Mouse (Mus musculus) lung, embryonic 15.5 days (tissue): ENCODE results near the gene Socs5. TPM values are rescaled to one million over a fixed set of nuclear protein-coding genes. Genes with fewer than 3 reads are reported as not detected.

Experiments used
- ATAC-seq: fragments of 200-750 bp; cut with Nextera tagmentation; 2 replicates; pipeline ENCODE4 v1.8.0; 2017; ENCODE audit warnings: moderate number of reproducible peaks, borderline replicate concordance; ENCODE audit not compliant: low FRiP score, low TSS enrichment; ENCODE audit errors: extremely low read depth
- H3K27ac ChIP-seq: fragments of 300-500 bp; sonication (generic); 2 replicates; pipeline ENCODE4 v1.5.1; 2015; ENCODE audit warnings: moderate library complexity, mild to moderate bottlenecking, inconsistent platforms
- H3K27me3 ChIP-seq: fragments of 300-500 bp; sonication (generic); 2 replicates; pipeline ENCODE4 v1.6.1; 2015; ENCODE audit warnings: inconsistent platforms
- H3K36me3 ChIP-seq: fragments of 300-500 bp; sonication (generic); 2 replicates; pipeline ENCODE4 v1.6.1; 2015; ENCODE audit warnings: inconsistent platforms
- H3K4me1 ChIP-seq: fragments of 300-500 bp; sonication (generic); 2 replicates; pipeline ENCODE4 v1.6.1; 2015; ENCODE audit warnings: inconsistent platforms
- H3K4me2 ChIP-seq: fragments of 300-500 bp; sonication (generic); 2 replicates; pipeline ENCODE4 v1.6.1; 2015; ENCODE audit warnings: inconsistent platforms, mild to moderate bottlenecking, moderate library complexity
- H3K4me3 ChIP-seq: fragments of 300-500 bp; sonication (generic); 2 replicates; pipeline ENCODE4 v1.5.1; 2015; ENCODE audit warnings: mild to moderate bottlenecking, inconsistent platforms
- H3K9ac ChIP-seq: fragments of 300-500 bp; sonication (generic); 2 replicates; pipeline ENCODE4 v1.6.1; 2015; ENCODE audit warnings: inconsistent platforms
- H3K9me3 ChIP-seq: fragments of 300-500 bp; sonication (generic); 2 replicates; pipeline ENCODE4 v1.6.1; 2016; ENCODE audit warnings: inconsistent platforms
- WGBS: fragments of 180-500 bp; shearing (Covaris S2); methylation state at CpG from one replicate; pipeline ENCODE4 v1.1.7; 2015; 5-methylcytosine and 5-hydroxymethylcytosine counted together
- polyA plus RNA-seq: library from polyadenylated mRNA; unstranded; fragments of >200 nt; fragmentation: Nextera tagmentation; extraction: Ambion mirVana; gene quantifications from 2 replicates; pipeline ENCODE4 v1.2.1, GENCODE M21; 2015

Socs5 gene
- polyA plus RNA-seq, 1 experiment from 2014 or later = 14.2 TPM

DNA sequence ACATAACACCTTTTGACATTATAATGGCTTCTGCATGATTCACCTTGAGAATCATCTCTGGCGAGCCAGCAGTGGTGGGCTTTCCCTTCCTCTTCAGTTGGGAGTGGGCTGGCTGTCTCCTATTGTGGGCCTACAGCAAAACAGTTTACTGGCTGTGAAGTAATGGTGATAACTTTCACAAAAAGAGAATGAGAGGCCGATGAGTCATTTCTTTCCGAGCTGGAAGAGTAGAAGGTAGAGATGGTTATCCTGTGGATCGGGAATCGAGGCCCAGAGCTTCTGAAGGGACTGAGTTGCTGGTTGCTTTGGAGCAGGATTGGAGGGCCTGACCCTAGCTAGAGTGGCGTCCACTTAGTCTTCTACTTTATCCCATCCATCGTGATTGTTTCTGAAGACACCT lies 2.0 kb downstream of the Socs5 start:
- no peak for ATAC-seq
- WGBS = 83% methylated on average over 7 of the region's 7 CpGs
- no peak overlapping the region for H3K4me3 ChIP-seq

DNA sequence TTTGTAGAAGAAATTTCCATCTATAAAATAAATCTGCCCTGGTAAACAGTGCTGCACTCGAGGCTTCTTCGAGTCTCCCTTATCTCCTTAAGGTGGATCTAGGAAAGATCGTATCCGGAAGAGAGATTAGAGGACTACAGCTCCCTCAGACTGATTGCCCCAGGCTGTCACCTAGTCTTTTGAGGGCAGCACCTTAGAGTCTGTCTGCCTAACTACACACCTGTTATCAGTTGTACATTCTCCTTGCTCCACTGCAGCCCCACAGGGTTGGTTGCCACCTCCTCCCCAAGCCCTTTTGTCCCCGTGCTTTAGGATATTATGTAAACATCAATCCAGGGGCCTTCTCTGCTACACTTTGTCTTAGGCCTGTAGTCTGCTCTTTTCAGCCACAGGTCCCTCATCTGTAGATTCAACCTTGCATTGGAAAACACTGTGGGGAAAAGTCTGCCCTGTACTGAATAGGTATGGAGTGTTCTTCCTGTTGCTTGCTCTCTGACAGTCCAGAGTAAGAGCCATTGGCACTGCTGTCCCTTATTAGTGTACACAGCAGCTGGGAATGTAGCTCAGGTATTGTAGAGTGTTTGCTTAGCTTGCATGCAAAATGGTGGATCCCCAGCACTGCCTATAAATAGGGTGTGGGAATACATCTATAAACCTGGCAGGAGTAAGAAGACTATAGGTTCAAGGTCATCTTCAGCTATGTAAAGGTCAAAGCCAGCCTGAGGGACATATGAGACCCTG lies 5.5 kb downstream of the Socs5 start:
- Histone ChIP-seq H3K27ac (no peak overlapping the region), H3K4me3 (no peak overlapping the region), H3K9ac (no peak overlapping the region), H3K4me2 (no peak overlapping the region), H3K27me3 (no peaks in the 10 kb centered on the region), H3K36me3 (no peaks in the 10 kb centered on the region), H3K9me3 (no peaks in the 10 kb centered on the region), H3K4me1 (peaks cover 22% of the 10 kb centered on the region)
- no peak for ATAC-seq
- 27% methylated on average over 5 of the region's 5 CpGs for WGBS

More for the DNA sequence above, 2.0 kb downstream of the Socs5 start:
- Histone ChIP-seq H3K9ac (no peak overlapping the region), H3K4me2 (no peak overlapping the region), H3K36me3 (no peaks in the 10 kb centered on the region), H3K27ac (no peak overlapping the region), H3K4me1 (peaks cover 31% of the 10 kb centered on the region), H3K9me3 (no peaks in the 10 kb centered on the region), H3K27me3 (no peaks in the 10 kb centered on the region)

DNA sequence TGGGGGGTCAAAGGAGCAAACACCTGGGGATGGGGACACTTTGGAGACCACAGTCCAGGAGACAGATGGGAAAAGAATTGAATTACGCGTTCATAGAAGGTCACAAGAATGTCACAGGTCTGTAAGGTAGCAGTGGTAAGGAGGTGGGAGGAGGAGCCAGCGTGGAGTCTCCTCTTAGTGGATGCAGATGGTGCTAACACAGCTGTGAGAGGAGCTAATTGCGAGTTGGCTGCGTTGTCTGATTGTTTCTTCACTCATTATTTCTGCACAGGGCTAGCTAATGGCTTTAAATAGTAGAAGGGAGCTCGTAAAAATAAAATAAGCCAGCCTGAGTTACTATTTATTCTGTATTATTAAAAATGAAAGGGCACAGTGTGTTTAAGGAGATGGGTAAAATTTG lies 8.1 kb downstream of the Socs5 start:
- H3K9me3 ChIP-seq = no peaks in the 10 kb centered on the region
- H3K4me2 ChIP-seq = no peak overlapping the region
- H3K27me3 ChIP-seq = no peaks in the 10 kb centered on the region
- no peak overlapping the region for H3K9ac ChIP-seq
- no peak for ATAC-seq
- H3K4me1 ChIP-seq = 0 out of 2 replicates have a peak, but pooled peaks cover 7% of the 10 kb centered on the region
- no peaks in the 10 kb centered on the region for H3K36me3 ChIP-seq
- H3K4me3 ChIP-seq = no peak overlapping the region
- 68% methylated on average over 6 of the region's 6 CpGs for WGBS
- no peak overlapping the region for H3K27ac ChIP-seq

DNA sequence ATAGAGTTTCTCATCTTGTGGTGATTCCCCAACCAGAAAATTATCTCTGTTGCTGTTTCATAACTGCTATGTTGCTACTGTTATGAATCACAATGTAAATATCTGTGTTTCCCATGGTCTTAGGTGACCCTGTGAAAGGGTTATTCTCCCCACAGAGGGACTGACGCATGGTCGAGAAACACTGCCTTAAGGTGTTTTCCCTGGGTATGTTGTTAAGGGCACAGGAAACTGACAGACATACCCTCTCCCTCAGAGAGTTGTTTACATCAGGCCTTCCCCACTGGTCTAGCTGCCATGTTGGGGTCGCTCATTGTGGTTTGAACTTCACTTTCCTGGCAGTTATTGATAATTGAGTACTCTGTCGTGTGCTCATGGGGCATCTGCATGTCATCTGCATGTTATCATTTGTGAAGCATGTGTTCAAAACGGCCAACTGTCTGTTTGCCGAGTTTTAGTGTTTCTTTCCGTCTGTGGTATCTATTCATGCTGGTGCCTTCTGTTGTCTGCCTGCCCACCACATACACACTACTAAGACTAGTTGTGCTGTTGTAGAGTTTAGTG lies 11.6 kb downstream of the Socs5 start:
- Histone ChIP-seq H3K27me3 (no peaks in the 10 kb centered on the region), H3K9ac (no peak overlapping the region), H3K9me3 (no peaks in the 10 kb centered on the region), H3K4me1 (no peaks in the 10 kb centered on the region), H3K27ac (no peak overlapping the region), H3K4me3 (no peak overlapping the region), H3K4me2 (no peak overlapping the region), H3K36me3 (0 out of 2 replicates have a peak, but pooled peaks cover 5% of the 10 kb centered on the region)
- WGBS = 77% methylated on average over 7 of the region's 7 CpGs
- no peak for ATAC-seq

DNA sequence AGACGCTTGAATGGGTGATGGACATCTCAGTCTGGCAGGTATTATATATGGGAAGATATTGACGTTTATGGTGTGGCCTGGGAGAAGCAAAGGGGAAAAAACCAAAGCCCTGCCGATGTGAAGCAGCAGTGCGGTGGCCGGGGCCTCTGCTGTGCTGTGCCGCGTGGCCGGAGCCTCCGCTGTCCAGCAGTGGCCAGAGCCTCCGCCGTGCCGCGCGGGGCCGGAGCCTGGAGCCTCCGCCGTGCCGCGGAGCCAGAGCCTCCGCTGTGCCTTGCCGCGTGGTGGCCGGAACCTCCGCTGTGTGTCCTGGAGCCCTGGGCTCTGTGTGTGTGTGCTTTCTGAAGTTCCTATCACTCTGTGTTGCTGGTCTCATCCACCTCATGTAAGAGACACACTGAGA lies 17.9 kb downstream of the Socs5 start:
- no peak overlapping the region for H3K27ac ChIP-seq
- peaks cover 11% of the 10 kb centered on the region; the same call in 1 of the 2 replicates for H3K36me3 ChIP-seq
- H3K4me2 ChIP-seq = peak overlapping the region; percentile 42
- H3K9ac ChIP-seq = no peak overlapping the region
- H3K4me1 ChIP-seq = peaks cover 5% of the 10 kb centered on the region; the same call in 1 of the 2 replicates
- no peak for ATAC-seq
- H3K4me3 ChIP-seq = peak overlapping the region; percentile 16; the same call in 1 of the 2 replicates
- H3K9me3 ChIP-seq = no peaks in the 10 kb centered on the region
- no peaks in the 10 kb centered on the region for H3K27me3 ChIP-seq
- 53% methylated on average over 24 of the region's 24 CpGs for WGBS

DNA sequence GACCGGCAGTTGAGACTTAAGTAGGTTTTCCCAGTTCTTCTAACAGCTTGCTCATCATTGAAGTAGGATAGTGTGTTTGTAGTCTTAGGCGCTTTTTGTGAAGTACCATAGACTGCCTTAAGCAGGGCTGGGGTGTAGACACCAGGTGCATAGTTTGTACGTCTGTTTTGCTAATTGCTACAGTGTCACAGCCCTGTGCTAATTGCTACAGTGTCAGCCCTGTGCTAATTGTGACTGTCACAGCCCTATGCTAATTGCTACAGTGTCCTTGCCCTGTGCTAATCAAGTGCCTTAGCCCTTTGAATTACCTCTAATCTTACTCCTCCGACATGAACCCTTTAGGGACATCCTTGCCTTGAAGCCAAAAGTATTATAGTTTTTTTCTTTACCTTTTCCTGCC lies 24.8 kb downstream of the Socs5 start:
- no peaks in the 10 kb centered on the region for H3K4me1 ChIP-seq
- no peak overlapping the region for H3K9ac ChIP-seq
- H3K4me2 ChIP-seq = no peak overlapping the region
- H3K36me3 ChIP-seq = peaks cover 22% of the 10 kb centered on the region
- no peak overlapping the region for H3K4me3 ChIP-seq
- no peak overlapping the region for H3K27ac ChIP-seq
- H3K27me3 ChIP-seq = no peaks in the 10 kb centered on the region
- no peaks in the 10 kb centered on the region for H3K9me3 ChIP-seq
- ATAC-seq = no peak
- 79% methylated on average over 4 of the region's 4 CpGs for WGBS

DNA sequence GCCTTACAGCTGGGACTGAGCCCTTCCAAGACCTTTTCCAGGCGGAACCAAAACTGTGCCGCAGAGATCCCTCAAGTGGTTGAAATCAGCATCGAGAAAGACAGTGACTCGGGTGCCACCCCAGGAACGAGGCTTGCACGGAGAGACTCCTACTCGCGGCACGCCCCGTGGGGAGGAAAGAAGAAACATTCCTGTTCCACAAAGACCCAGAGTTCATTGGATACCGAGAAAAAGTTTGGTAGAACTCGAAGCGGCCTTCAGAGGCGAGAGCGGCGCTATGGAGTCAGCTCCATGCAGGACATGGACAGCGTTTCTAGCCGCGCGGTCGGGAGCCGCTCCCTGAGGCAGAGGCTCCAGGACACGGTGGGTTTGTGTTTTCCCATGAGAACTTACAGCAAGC lies 26.3 kb downstream of the Socs5 start:
- no peak overlapping the region for H3K4me3 ChIP-seq
- no peak overlapping the region for H3K27ac ChIP-seq
- H3K27me3 ChIP-seq = no peaks in the 10 kb centered on the region
- H3K4me2 ChIP-seq = no peak overlapping the region; the same call in 1 of the 2 replicates
- WGBS = 69% methylated on average over 23 of the region's 23 CpGs
- H3K9ac ChIP-seq = no peak overlapping the region
- ATAC-seq = no peak
- H3K9me3 ChIP-seq = no peaks in the 10 kb centered on the region
- no peaks in the 10 kb centered on the region for H3K4me1 ChIP-seq
- peaks cover 22% of the 10 kb centered on the region for H3K36me3 ChIP-seq

DNA sequence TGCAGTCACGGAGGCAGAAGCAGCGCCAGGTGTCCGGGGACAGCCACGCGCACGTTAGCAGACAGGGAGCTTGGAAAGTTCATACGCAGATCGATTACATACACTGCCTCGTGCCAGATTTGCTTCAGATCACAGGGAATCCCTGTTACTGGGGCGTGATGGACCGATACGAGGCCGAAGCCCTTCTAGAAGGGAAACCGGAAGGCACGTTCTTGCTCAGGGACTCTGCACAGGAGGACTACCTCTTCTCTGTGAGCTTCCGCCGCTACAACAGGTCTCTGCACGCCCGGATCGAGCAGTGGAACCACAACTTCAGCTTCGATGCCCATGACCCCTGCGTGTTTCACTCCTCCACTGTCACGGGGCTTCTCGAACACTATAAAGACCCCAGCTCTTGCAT lies 27.2 kb downstream of the Socs5 start:
- H3K36me3 ChIP-seq = peaks cover 22% of the 10 kb centered on the region
- H3K9me3 ChIP-seq = no peaks in the 10 kb centered on the region
- H3K4me2 ChIP-seq = no peak overlapping the region
- H3K27me3 ChIP-seq = no peaks in the 10 kb centered on the region
- ATAC-seq = no peak
- no peak overlapping the region for H3K27ac ChIP-seq
- H3K9ac ChIP-seq = no peak overlapping the region
- no peak overlapping the region for H3K4me3 ChIP-seq
- H3K4me1 ChIP-seq = no peaks in the 10 kb centered on the region
- WGBS = 93% methylated on average over 24 of the region's 24 CpGs

DNA sequence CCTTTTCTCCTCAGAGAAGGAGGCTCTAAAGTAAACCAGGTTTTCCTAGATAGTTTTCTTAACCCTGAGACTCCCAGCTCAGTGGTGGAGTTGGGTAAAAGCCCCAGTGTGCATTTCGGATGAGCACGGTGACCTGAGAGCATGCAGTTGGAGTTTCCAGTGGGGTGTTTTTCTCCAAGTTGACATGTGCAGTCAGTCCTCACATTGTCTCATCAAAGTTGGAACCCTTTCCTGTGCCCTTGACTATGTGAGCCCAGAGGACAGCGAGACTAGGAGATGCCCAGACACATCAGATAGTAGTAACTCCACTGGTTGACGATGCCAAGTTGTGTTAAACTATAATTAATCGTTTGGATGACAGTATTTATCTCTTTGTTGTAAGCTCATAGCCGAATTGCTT lies 28.3 kb downstream of the Socs5 start:
- Histone ChIP-seq H3K4me2 (no peak overlapping the region), H3K27me3 (no peaks in the 10 kb centered on the region), H3K4me3 (no peak overlapping the region), H3K36me3 (peaks cover 22% of the 10 kb centered on the region), H3K9me3 (no peaks in the 10 kb centered on the region), H3K9ac (no peak overlapping the region), H3K4me1 (no peaks in the 10 kb centered on the region), H3K27ac (no peak overlapping the region)
- WGBS = 76% methylated on average over 6 of the region's 6 CpGs
- no peak for ATAC-seq

DNA sequence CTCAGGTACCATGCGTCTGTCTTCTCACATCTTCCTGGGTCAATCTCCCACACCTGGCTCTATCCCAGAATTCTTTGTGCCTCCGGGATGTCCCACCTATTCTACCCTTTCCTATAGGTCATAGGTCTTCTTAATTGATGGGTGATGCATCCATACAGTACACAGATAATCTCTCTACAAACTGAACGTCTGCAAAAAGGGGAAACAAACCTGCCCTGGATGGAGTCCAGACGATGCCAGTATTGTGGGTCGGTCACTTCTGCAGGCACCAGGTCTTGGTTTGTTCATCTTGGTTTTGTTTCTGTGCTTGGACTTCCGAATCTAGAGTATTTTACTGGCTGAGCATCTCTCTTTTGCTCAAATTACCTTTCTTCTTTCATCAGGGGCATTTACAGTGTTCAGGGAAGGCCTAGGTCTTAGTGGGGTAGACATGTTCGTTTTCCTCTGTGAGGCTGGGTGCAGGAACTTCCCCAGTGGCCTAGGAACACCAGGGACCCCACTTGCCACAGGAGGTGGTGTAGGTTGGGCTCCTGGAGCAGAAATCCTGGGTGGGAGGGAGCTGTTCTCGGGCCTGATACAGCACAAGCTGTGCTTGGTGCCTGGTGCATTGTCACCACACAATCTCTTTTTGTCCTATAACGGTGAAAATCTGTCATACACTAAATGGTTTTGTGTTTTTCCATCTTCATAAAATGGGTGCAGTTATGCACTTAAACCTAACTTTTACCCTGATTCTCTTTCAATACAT lies 33.9 kb downstream of the Socs5 start:
- 82% methylated on average over 9 of the region's 9 CpGs for WGBS
- Histone ChIP-seq H3K9ac (no peak overlapping the region), H3K27me3 (no peaks in the 10 kb centered on the region), H3K4me1 (peaks cover 8% of the 10 kb centered on the region; the same call in 1 of the 2 replicates), H3K27ac (no peak overlapping the region), H3K4me2 (no peak overlapping the region), H3K9me3 (no peaks in the 10 kb centered on the region), H3K4me3 (no peak overlapping the region), H3K36me3 (peaks cover under 1% of the 10 kb centered on the region; the same call in 1 of the 2 replicates)
- no peak for ATAC-seq

DNA sequence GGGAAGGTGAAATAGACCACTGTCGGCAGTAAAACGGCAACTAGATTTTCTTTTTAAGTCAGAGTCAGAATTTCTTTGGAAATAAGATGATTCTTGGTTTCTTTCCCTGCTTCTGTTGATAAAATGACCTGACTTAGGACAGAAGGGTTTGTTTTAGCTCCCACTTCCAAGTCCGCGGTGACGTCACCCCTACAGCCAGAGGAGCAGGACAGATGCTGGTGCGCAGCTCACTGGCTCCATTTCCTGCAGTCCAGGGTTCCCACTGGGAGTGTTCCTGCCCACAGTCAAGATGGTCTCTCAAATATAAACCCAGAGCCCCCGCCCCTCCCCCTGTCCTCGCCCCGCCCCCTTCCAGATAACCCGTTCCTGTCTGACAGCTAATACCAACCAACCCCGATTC lies 34.8 kb downstream of the Socs5 start:
- H3K4me1 ChIP-seq = peaks cover 8% of the 10 kb centered on the region; the same call in 1 of the 2 replicates
- peak overlapping the region; percentile 9; the same call in 1 of the 2 replicates for H3K27ac ChIP-seq
- H3K9me3 ChIP-seq = no peaks in the 10 kb centered on the region
- H3K36me3 ChIP-seq = no peaks in the 10 kb centered on the region
- H3K4me2 ChIP-seq = peak overlapping the region; percentile 53
- no peaks in the 10 kb centered on the region for H3K27me3 ChIP-seq
- 24% methylated on average over 11 of the region's 11 CpGs for WGBS
- peak overlapping the region; percentile 31 for H3K4me3 ChIP-seq
- ATAC-seq = peak; percentile 91
- H3K9ac ChIP-seq = peak overlapping the region; percentile 22; the same call in 1 of the 2 replicates

DNA sequence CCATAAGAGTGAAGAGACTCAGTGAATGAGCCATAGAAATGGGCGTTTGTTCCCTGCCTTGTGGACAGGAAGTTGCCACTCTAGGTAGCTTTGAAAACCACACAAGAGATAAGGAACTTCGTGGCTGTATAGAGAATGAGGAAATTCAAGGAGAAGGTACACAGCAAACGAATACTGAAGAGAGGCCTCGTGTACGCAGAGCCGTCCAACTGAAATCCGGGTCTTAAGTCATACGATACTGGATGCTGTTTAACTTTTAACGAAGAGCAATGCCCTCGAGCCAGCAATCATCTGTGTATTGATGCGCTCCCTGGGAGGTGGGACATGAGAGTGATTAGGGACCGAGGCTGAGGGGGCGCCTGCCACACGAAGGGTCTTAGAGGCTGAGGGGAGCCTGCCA lies 35.7 kb downstream of the Socs5 start:
- WGBS = 55% methylated on average over 14 of the region's 14 CpGs
- no peak for ATAC-seq

More for the DNA sequence above, 35.7 kb downstream of the Socs5 start:
- Histone ChIP-seq H3K27me3 (no peaks in the 10 kb centered on the region), H3K4me3 (no peak overlapping the region), H3K9me3 (no peaks in the 10 kb centered on the region), H3K9ac (no peak overlapping the region), H3K4me2 (no peak overlapping the region), H3K36me3 (no peaks in the 10 kb centered on the region), H3K4me1 (peaks cover 8% of the 10 kb centered on the region; the same call in 1 of the 2 replicates), H3K27ac (0 out of 2 replicates have a peak overlapping the region, but pooled peaks have one; percentile 39)
